Mouse (Mus musculus): ENCODE results near the gene Myh15. TPM values are rescaled to one million over a fixed set of nuclear protein-coding genes. Genes with fewer than 3 reads are reported as not detected.
"Not testable (repeated sequence)": the region's sequence is repeated elsewhere in the genome, so short reads cannot be mapped to it uniquely, and the experiment has no call there.

Gene Myh15
- under 1 TPM; 0.43 to 0.45 TPM for total RNA-seq (2021)
- long read RNA-seq, partial matches to known transcripts: 0 of 6 reads
- long read RNA-seq, other reads (novel, unspliced or antisense): 6 of 6 reads

DNA sequence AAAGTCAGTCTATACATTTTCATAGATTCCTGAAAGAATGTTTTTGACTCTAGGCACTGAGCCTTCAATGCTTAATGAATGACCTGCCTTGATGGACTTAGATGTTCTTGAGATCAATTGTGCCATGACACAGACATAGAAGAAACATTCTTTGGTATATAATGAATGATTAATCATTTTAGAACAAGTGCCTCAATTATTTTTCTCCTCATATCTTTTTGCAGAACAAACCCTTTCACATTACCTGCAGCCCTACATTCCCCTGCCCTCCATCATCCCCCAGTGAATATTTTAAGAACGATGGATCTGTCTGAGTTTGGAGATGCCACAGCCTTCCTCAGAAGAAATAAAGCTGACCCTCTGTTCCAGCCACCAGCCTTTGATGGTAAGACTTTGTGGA lies at the start of gene Myh15:
Gene Myh15, plus strand, starts transcription at position 301 of the 400 bp plus-strand sequence.
- DNase-seq (ENCODE audit: low spot score in 2 of 2): no peak

DNA sequence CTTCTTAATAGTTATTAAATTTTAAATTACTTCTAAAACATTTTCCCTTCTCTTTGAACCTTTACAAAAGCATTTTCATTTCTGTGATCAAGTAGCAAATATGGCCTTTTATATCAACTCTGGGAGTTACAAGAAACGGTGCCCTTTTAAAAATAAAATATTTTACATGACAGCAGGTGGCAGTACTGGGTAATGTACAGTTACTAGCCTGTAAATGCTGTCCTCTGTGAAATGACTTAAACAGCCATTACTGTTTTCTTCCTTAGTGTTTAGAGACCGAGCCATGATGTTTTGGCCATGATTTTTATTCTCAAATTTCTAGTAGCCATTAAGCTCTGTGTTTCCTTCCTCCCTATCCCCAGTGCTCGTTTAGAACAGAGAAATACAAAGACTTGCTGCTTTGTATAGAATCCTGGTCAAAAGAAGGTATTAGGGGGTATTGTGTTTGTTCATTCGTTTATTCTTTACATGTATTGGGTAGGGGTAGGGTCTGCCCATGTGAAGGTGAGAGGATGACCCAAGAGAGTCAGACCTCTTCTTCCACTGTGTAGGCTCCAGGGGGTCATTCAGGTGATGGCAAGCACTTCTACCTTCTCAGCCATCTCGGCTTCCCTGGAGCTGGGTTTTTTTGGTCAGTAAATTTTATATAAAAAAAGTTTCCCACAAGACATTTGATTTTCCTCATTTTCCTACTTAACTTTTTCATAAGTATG lies 40.5 kb upstream of the Myh15 start:
- no peak for DNase-seq (ENCODE audit: low spot score in 2 of 2)

DNA sequence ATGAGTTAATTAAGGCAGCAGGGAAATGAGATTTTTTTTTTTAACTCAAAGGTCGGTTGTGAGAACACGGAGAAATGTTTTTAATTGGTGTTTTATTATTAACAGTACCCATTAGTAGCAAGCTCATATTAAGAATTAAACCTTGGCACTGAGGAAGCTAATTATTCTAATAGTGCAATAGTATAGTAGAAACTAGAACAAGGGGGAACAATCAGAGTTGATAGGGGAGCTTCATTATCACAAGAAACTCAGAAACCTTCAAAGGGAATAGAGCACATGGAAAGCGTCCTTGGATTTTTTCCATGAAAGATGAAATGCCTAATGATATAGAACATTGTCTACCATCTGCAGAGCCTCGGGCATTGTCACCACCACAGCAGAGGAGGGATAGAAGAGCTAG lies 21.4 kb upstream of the Myh15 start:
- no peak for DNase-seq (ENCODE audit: low spot score in 2 of 2)

DNA sequence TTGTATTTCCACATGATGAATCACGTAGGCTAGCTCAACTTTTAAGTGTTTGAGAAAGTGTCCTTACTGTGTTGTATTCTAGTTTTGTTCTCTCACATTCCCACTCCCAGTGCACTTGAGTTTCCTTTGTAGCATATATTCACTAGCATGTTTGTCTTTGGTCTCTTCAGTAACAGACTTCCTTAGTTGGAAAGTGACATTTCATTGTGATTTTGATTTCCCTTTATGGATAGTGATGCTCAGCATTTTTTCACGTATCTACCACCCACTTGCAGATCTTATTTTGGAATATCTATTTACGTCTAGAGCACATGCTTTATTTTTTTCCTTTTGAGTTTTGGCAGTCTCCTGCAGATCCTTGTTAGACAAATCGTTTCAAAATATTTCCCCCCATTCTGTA lies 19.5 kb upstream of the Myh15 start:
- no peak for DNase-seq (ENCODE audit: low spot score in 2 of 2)

DNA sequence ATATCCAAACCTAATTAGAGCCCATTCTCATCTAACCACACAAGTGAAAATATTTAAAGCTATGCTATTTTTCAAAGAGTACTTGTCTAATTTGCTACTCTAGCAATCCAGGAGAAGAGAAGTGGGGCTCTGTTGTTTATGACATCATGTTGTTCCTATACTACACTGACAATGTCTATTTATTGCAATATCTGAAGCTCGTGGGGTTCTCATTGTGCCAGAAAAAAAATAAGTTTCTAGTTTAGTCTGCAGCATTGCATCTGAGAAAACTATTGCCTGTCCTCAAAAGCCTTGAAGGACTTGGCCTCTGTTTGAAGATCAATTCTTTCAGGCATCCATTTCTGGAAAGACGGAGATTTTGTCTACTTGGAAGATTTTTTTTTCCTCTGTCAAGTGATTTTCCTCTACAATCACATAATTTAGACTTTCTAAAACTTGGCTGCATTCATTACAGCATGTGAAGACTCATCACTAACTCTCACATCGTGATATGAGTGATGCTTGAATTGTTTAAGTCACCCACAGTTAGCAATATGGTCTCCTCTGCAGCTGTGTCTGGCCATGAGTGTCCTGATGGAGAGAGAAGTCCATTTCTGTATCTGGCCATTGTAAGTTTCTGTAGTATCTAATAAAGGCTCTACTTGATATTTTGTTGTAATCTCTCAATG lies 16.6 kb upstream of the Myh15 start:
- DNase-seq (ENCODE audit: low spot score in 2 of 2): no peak

DNA sequence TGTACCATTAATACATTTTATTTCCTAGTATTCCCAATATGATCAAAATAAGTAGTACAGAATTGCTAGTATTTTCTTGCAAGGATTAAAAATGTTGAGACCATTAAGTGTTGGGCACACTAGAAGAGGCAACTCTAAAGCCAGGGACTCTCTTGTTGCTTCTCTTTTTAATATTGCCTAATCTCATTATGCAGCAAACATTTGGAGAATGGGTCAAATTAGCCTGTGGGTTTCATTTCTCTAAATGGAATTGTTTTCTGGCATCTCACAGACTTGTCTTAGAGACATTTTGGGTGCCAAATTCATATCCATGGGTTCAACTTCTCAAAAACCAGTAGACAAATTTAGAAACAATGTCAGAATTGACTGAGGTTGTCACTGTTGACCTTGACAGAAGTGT lies 8.1 kb upstream of the Myh15 start:
- DNase-seq (ENCODE audit: low spot score in 2 of 2): no peak

DNA sequence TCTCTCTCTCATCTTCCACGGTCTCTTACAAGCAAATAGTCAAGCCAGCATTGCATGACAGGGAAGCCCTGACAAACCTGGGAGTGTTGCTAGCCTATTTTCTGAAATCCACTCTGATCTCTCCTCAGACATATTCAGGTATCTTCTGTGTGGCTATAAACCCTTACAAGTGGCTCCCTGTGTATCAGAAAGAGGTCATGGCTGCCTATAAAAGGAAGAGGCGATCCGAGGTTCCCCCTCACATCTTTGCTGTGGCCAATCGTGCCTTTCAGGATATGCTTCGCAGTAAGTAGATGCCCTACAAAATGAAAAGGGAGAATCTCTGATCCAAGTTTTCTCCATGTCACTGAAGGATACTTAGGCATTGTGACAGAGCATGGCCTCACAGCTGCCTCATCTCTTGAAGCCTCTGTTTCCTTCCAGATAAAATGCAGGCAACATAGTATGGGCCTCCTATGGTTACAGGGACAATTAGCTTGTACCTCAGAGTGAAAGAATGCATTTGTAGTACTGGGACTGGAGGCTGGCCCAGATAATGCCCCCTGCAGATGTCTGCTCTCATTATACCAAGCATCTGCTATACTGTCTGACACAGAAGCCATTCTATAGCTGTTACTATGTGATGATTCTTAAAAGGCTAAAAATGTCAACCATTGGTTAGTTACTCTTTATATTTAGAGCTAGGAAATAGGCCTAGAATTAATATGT lies 12.1 kb downstream of the Myh15 start:
- no peak for DNase-seq (ENCODE audit: low spot score in 2 of 2)

DNA sequence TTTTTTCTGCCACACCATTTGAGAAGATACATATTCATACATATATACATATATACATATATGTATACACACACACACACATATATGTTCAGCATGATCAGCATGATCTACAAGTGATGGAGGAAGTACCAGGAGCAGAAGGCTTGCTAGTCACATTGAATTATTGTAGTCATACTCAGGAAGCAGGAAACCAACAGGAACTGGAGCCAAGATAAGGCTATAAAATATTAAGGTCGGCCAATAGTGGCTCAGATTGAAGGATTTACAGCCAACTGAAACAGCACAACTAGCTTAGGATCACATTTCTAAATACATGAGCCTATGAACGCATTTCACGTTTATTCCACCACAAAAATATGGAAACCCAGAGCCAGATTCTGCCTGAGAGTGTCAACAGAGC lies 14.0 kb downstream of the Myh15 start:
- no peak for DNase-seq (ENCODE audit: low spot score in 2 of 2)

DNA sequence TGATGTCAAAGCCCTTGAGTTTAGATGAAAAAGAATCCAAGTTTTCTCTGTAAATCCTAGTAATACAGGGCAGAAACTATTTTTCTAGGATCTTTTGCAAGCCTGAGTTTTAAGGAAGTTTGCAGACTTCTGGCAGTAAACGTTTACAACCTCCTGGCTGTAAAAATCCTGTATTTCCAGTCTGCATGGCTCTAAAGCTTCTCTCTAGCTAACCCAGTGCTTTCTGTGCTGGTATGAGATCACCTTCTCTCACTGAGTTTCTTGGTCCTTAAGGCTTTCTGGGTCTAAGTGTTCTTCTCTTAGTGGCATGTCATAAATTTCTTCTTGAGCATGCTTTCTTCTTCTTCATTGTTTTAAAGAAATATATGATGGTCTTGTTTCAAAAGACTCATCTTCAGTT lies 70.7 kb downstream of the Myh15 start:
- DNase-seq (ENCODE audit: low spot score in 2 of 2): no peak

DNA sequence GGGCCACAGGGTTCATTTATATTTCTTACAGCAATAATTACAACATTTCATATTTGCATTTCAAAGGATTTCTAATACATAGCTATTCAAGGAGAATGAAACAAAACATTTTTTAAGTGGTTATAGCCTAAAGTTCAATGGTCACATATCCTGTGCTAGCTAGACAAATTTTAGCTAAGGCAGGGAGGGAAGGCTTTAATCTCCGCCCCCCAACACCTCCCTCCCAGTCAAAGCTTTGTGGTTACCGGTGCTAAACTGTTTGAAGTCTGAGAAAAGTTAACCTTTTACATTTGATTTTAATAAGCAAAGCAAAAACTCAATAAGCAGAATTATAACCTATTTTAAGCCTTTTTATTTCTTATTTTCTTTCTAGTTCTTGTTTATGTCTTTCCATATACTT lies 98.9 kb downstream of the Myh15 start:
- no peak for DNase-seq (ENCODE audit: low spot score in 2 of 2)

DNA sequence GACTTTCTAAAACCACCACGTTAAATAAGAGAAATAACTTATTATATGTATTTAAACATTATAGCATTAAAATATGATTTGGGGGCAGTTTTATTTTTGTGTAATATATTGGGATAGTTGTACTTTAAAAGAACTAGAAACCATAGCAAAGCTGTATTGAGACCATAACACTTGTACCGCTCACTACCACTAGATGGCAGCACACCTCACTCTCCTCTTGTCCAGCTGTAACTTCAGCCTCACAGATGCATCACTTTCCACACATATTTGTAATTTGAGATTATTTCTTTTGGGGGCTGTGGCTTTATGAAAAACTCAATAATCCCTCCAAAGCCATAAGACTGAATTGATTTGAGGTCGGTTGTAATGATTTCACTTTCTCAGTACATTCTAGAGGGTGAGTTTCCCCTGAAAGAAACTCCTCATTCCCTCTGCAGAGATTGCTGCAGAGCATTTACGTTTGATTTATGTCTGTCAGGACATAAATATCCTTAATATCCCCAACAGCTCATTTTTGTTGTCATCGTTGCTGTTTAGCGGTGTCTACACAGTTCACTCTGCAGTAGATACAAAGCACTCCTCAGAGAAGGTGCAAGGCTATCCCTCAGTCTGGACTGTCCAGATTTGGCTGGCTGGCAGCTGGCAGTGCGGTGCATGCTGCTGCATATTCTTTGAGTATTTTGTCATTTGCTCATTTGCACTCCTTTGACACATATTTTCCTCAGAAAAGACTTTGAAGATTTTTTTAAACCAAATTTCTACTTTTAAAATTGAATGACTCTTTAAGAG lies 107.3 kb downstream of the Myh15 start:
- peak; percentile 81 to 82 for DNase-seq (ENCODE audit: low spot score in 2 of 2)

DNA sequence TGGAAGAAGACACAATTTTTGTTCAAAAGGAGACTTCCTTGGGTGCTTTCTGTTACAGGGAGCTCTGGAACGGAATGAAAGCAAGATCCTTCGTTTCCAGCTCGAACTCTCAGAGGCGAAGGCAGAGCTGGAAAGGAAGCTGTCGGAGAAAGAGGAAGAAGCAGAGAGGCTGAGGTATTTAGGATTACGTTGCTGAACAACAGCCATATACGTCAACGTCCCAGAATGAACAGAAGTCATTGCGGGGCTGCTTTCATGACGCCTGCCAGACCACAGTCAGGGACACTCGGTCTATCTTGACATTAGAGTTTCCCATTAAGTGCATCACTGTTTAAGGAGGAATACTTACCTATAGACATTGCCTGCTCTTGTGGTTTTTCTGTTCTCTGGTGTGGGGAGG lies 108.4 kb downstream of the Myh15 start:
- no peak for DNase-seq (ENCODE audit: low spot score in 2 of 2)

DNA sequence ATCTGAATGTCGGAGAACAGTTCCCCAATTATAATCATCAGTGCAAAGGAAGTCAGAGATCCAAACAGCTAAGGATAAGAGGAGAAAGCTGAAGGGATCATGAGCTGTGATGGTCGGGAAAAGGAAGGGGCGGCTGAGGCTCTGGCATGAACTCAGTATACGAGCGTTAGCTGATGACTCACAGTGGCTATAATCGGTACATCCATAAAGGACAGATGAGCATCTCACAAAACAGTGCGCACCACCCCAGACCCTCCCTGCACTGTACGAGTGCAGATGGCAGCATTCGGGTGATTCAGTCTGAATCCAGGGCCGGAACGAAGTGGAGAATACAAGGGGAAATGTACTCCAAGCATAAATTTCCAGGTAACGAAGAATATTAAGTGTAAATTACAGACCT lies 110.0 kb downstream of the Myh15 start:
- no peak for DNase-seq (ENCODE audit: low spot score in 2 of 2)

DNA sequence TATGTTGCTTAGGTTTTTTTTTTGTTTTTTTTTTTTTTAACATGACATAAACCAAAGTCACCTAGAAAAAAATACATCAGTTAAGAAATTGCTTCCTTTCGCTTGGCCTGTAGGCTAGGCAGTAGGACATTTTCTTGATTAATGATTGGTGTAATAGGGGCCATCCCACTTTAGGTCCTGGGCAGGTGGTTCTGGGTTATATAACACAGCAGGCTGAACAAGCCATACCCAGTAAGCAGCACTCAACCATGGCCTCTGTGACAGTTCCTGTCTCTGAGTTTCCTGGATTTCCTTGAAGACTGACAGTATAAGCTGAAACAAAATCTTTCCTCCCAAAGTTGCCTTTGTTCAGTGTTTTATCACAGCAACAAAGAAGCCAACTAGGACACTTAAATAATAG lies 117.8 kb downstream of the Myh15 start:
- DNase-seq (ENCODE audit: low spot score in 2 of 2): no peak

DNA sequence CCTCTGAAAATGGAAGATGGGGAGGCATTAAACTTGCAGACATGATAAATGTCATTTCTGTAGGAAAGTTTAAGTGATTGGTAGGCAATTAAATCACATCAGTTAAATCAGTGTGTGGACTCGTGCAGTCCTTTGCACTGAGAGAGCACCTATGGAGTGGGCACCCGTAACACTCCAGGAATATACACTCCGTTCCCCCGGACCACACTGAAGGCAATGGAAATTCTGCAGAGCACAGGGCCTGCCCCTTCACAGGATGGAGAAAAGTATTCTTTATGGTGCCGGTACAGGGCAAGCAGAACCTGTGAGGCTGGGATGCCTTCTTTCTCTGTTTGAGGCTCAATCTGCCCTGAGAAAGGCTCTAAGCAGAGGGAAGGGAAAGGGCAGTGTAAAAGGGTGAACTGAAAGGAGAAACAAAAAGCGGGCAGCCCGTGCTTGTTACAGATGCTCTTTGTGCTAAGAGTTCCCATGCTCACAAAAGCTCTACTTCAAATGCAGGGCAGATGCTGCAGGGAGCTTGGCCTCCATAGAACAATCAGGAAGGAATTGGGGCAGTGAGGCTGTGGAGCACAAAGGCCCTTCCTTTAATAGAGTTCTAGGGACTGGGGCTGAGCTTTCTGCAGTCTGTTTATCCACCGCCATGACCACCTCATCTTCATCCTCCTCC lies 118.6 kb downstream of the Myh15 start:
- peak in 1 of 2 experiments; percentile 28 for DNase-seq (ENCODE audit: low spot score in 2 of 2)

DNA sequence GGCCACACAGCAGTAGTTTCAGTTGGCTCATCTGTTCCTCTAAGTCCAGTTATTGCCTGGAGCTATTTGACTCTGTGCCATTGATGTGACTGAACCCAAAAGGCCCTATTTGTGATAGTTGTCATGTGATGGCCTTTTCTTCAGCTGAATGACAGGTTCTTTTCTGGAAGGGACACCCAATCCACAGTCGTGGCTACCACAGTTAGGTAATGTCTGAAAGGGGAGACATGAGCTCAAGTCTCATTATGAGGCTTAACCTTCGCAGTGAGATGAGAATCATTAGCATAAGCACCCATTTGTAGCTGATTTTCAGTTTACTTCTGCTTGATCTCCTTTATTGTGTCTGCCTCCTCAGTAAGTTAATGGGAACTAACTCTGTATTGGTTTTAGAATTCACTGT lies 136.2 kb downstream of the Myh15 start:
- no peak for DNase-seq (ENCODE audit: low spot score in 2 of 2)

DNA sequence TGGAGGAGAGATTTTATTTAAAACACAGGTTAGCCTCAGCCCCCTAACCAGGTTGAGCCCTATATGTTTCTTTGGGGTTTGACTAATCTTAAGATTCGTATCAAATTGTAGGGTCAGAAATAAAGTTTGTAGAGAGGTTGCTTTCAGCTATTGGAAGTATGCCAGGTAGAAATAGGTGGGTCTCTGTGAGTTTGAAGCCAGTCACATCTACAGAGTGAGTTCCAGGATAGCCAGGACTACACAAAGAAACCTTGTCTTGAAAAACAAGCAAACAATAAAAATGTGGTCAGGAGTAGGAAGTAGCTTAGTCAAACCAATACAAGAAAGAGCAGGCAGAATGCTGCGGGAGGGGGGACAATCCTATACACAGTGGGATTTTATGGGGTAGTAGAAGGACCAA lies 136.7 kb downstream of the Myh15 start:
- DNase-seq (ENCODE audit: low spot score in 2 of 2): no peak

DNA sequence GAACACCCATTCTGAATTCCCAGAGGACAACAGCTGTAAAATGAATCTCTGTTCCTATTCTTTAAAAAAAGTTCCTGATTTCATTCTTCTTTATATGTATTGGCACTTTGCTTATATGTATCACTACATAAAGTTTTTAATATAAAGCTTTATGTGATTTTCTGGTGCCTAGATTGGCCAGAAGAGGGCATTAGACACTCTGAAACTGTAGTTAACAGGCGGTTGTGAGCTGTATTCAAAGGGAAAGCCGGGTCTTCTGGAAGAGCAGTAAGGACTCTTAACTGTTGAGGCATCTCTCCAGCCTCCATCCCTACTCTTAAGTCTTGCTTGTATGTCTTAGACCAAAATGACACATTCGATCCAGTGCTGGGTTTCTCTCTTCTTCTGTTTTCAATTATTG lies 139.0 kb downstream of the Myh15 start:
- no peak for DNase-seq (ENCODE audit: low spot score in 2 of 2)

DNA sequence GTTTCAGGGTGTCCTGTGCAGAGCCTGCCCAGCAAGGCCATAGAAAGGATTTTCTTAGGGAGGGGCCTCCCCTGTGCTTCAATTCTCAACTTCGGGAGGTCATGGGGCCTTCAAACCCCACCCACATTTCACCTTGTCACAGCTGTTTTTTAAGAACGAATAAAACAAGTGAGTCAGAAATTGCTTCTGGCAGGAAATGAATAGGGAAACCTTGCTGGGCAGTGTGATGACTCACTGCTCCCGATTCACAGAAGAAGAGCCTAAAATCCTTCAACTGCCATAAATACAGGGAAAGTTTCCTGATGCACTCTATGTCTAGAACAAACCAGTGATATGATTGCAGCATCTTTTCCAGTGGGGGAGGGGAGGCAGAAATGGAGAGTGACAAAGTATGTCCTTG lies 140.7 kb downstream of the Myh15 start:
- DNase-seq (ENCODE audit: low spot score in 2 of 2): no peak

DNA sequence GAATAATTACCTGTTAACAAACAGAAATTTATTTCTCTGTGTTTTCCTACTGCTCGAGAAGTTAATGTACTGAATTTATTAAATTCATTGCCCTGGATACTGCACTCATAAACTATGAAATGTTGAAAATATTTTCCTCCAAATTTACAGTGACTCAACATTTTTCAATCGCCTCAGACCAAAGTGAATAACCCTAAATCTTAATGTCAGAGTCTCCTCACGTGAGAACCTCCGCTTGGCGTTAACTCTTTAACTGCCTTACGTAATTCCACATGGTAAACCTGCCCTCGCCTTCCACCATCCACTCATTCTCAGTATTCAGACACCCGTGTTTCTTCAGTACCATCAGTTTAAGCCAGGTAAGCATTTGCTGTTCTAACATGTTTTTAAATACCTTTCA lies 166.4 kb downstream of the Myh15 start:
- no peak for DNase-seq (ENCODE audit: low spot score in 2 of 2)

DNA sequence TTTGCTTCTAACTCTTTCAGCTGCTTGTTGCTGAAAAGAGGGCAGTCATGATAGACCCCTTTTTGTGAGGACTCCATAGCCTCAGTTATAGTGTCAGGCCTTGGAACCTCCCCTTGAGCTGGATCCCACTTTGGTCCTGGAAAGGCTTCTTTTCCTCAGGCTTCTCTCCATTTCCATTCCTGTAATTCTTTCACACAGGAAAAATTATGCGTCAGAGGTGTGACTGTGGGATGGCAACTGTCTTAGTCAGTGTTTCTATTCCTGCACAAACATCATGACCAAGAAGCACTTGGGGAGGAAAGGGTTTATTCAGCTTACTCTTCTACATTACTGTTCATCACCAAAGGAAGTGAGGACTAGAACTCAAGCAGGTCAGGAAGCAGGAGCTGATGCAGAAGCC lies 186.2 kb downstream of the Myh15 start:
- not testable (repeated sequence) for DNase-seq (ENCODE audit: low spot score in 2 of 2)
